Mouse (Mus musculus): ENCODE data around the gene Prpf6.

GRCm38 (mm10) chr2:181576613-181577012 lies 15.1 kb upstream of the Prpf6 start:
- TF ChIP-seq CTCF (IDR thresholded peaks at IDR 0.05; ENCODE audit: extremely low read depth, insufficient read length, insufficient replicate concordance, low read depth, low read length) (no peak), POLR2A (IDR thresholded peaks at IDR 0.05; ENCODE audit: low read depth, low read length) (no peak)

Measured in small intestine, adult 2 months (tissue).